Mouse (Mus musculus) embryonic facial prominence, embryonic 15.5 days (tissue): ENCODE measurements around the gene Gm30191. TPM values are rescaled to one million over a fixed set of nuclear protein-coding genes. Genes with fewer than 3 reads are reported as not detected.
"Not testable (repeated sequence)": the region's sequence is repeated elsewhere in the genome, so short reads cannot be mapped to it uniquely, and the experiment has no call there.

Source experiments
- ATAC-seq: fragments of 200-750 bp; cut with Nextera tagmentation; 2 replicates; pipeline ENCODE4 v1.8.0; 2017; ENCODE audit warnings: low read depth, moderate TSS enrichment; ENCODE audit not compliant: insufficient number of reproducible peaks, low FRiP score, low TSS enrichment
- H3K27ac ChIP-seq: fragments of 300-500 bp; sonication (generic); replicated peaks from 2 replicates; pipeline ENCODE4 v1.5.1; 2015; ENCODE audit warnings: mild to moderate bottlenecking, inconsistent platforms
- H3K27me3 ChIP-seq: fragments of 300-500 bp; sonication (generic); 2 replicates; pipeline ENCODE4 v1.6.1; 2015; ENCODE audit warnings: inconsistent platforms
- H3K36me3 ChIP-seq: fragments of 300-500 bp; sonication (generic); 2 replicates; pipeline ENCODE4 v1.6.1; 2015; ENCODE audit warnings: mild to moderate bottlenecking, inconsistent platforms
- H3K4me1 ChIP-seq: fragments of 300-500 bp; sonication (generic); 2 replicates; pipeline ENCODE4 v1.6.1; 2015; ENCODE audit warnings: inconsistent platforms
- H3K4me2 ChIP-seq: fragments of 300-500 bp; sonication (generic); replicated peaks from 2 replicates; pipeline ENCODE4 v1.6.1; 2015; ENCODE audit warnings: mild to moderate bottlenecking, inconsistent platforms
- H3K4me3 ChIP-seq: fragments of 300-500 bp; sonication (generic); replicated peaks from 2 replicates; pipeline ENCODE4 v1.5.1; 2015; ENCODE audit warnings: mild to moderate bottlenecking, inconsistent platforms
- H3K9ac ChIP-seq: fragments of 300-500 bp; sonication (generic); 2 replicates; pipeline ENCODE4 v1.6.1; 2015; ENCODE audit warnings: inconsistent platforms
- H3K9me3 ChIP-seq: fragments of 300-500 bp; sonication (generic); replicated peaks from 2 replicates; pipeline ENCODE4 v1.6.1; 2016; ENCODE audit warnings: inconsistent platforms
- WGBS: fragments of 180-500 bp; shearing (Covaris S2); methylation state at CpG from one replicate; pipeline ENCODE4 v1.1.7; 2015; 5-methylcytosine and 5-hydroxymethylcytosine counted together
- polyA plus RNA-seq: library from polyadenylated mRNA; unstranded; fragments of >200 nt; fragmentation: Nextera tagmentation; extraction: Ambion mirVana; gene quantifications from 2 replicates; pipeline ENCODE4 v1.2.1, GENCODE M21; 2015

Gene Gm30191
- polyA plus RNA-seq, 1 experiment from 2014 or later = not detected

DNA sequence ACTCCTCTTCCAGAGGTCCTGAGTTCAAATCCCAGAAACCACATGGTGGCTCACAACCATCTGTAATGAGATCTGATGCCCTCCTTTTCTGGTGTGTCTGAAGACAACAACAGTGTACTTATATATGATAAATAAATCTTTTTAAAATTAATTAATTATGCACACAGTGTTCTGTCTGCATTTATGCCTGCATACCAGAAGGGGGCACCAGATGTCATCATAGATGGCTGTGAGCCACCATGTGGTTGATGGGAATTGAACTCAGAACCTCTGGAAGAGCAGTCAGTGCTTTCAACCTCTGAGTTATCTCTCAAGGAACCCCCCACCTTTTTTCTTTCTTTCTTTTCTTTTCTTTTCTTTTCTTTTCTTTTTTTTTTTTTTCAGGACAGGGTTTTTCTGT lies 22.9 kb downstream of the Gm30191 start:
- H3K4me3 ChIP-seq, H3K27ac ChIP-seq, H3K36me3 ChIP-seq, H3K4me2 ChIP-seq, H3K9me3 ChIP-seq, ATAC-seq, H3K27me3 ChIP-seq, H3K4me1 ChIP-seq, H3K9ac ChIP-seq: not testable (repeated sequence)

DNA sequence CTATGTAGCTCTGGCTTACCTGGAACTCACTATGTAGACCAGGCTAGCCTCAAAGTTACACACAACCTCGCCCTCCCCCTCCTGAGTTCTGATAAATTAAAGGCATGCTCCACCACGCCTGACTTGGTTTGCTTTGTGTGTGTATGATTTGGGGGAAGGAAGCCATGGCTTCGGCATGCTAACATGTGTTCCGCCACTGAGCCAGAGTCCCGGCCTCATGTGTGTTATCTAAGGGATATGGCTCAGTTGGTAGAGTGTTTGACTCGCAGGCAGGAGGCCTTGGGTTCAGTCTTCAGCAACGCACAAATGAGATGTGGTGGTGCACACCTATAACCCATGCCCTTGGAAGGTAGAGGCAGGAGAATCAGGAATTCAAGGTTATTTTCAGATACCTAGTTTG lies 25.2 kb downstream of the Gm30191 start:
- Histone ChIP-seq H3K9ac (no peak overlapping the region), H3K27me3 (no peaks in the 10 kb centered on the region), H3K4me1 (peaks cover 6% of the 10 kb centered on the region; the same call in 1 of the 2 replicates), H3K27ac (no peak overlapping the region), H3K9me3 (no peaks in the 10 kb centered on the region), H3K4me2 (no peak overlapping the region), H3K4me3 (no peak overlapping the region), H3K36me3 (peaks cover 5% of the 10 kb centered on the region)
- 82% methylated on average over 7 of the region's 7 CpGs for WGBS
- ATAC-seq = no peak

GRCm38 (mm10) chr4:134272731-134273416 lies 26.1 kb downstream of the Gm30191 start:
- Histone ChIP-seq H3K4me1 (peaks cover 6% of the 10 kb centered on the region; the same call in 1 of the 2 replicates), H3K4me3 (peak overlapping the region; percentile 26), H3K4me2 (peak overlapping the region; percentile 42), H3K9me3 (no peaks in the 10 kb centered on the region), H3K36me3 (peaks cover 13% of the 10 kb centered on the region), H3K27ac (no peak overlapping the region), H3K27me3 (no peaks in the 10 kb centered on the region), H3K9ac (0 out of 2 replicates have a peak overlapping the region, but pooled peaks have one; percentile 3)
- ATAC-seq = no peak
- 20% methylated on average over 12 of the region's 13 CpGs for WGBS

DNA sequence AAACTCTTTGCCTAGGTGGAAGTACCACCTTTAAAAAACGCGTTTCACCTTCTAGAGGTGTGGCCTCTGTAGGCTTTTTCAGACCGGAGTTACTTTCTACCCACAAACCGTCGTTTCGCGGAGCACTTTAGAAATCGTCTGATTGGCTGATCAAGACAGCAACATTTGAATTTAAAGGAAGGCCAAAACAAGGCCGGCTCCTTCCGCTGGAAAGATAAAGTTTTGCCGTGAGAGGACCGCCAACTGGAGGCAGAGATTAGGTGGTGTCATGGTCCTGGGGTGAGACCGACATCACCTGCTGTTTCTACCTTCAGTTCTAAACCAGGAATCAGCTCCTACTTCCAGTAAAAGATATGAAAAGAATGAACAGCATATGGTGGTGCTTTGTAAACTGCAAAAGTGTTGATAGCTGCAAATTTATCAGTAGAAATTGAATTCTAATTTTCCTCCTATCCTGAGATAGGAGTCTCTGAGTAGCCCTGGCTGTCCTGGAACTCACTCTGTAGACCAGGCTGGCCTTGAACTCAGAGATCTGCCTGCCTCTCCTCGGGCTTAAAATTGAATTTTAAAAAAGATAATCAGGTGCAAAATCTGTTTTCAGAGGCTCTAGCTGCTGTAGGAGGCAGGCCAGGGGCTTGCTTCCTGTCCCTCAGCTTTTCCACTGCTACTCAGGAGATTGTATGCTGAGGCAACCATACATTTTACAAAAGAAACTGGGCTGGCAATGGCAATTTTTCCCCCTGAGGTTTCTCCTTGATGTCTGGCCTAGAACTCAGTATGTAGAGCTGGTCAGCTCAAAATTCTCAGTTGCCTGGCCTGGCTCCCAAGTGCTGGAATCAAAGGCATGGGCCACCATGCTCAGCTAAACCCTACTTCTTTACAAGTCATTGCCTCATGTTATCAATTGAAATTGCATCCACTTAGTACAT lies 26.9 kb downstream of the Gm30191 start:
- no peak overlapping the region for H3K9ac ChIP-seq
- no peaks in the 10 kb centered on the region for H3K9me3 ChIP-seq
- H3K4me1 ChIP-seq = peaks cover 6% of the 10 kb centered on the region; the same call in 1 of the 2 replicates
- H3K27ac ChIP-seq = peak overlapping the region; percentile 14
- WGBS = 4% methylated on average over 14 of the region's 14 CpGs
- no peaks in the 10 kb centered on the region for H3K27me3 ChIP-seq
- ATAC-seq = 0 out of 2 replicates have a peak, but pooled peaks have one; percentile 39
- H3K4me3 ChIP-seq = peak overlapping the region; percentile 26
- H3K36me3 ChIP-seq = peaks cover 19% of the 10 kb centered on the region
- peak overlapping the region; percentile 42 for H3K4me2 ChIP-seq

- Histone ChIP-seq H3K4me2 (no peak overlapping the region), H3K27me3 (no peaks in the 10 kb centered on the region), H3K4me3 (no peak overlapping the region), H3K4me1 (peaks cover 22% of the 10 kb centered on the region), H3K27ac (no peak overlapping the region), H3K9me3 (no peaks in the 10 kb centered on the region), H3K9ac (no peak overlapping the region), H3K36me3 (peaks cover 36% of the 10 kb centered on the region)
- WGBS = 87% methylated on average over 2 of the region's 2 CpGs
- ATAC-seq = no peak
These were observed 38.2 kb downstream of the Gm30191 start for GRCm38 (mm10) chr4:134284942-134285341.

- Histone ChIP-seq H3K27ac (peak overlapping the region; percentile 74), H3K36me3 (peaks cover 27% of the 10 kb centered on the region), H3K4me1 (peaks cover 22% of the 10 kb centered on the region), H3K9ac (peak overlapping the region; percentile 99), H3K4me2 (peak overlapping the region; percentile 95), H3K27me3 (no peaks in the 10 kb centered on the region), H3K9me3 (no peaks in the 10 kb centered on the region), H3K4me3 (peak overlapping the region; percentile 100)
- peak; percentile 12 for ATAC-seq
- WGBS = 2% methylated on average over 59 of the region's 59 CpGs
These were observed 39.8 kb downstream of the Gm30191 start for GRCm38 (mm10) chr4:134286226-134287167.

- WGBS = under 1% methylated on average over 59 of the region's 59 CpGs
- Histone ChIP-seq H3K4me3 (peak overlapping the region; percentile 100), H3K9me3 (no peaks in the 10 kb centered on the region), H3K27me3 (no peaks in the 10 kb centered on the region), H3K9ac (peak overlapping the region; percentile 99), H3K27ac (peak overlapping the region; percentile 100), H3K4me2 (peak overlapping the region; percentile 95), H3K36me3 (peaks cover 21% of the 10 kb centered on the region), H3K4me1 (peaks cover 25% of the 10 kb centered on the region)
- peak; percentile 95 for ATAC-seq
These were observed 40.4 kb downstream of the Gm30191 start for GRCm38 (mm10) chr4:134287168-134287564.

DNA sequence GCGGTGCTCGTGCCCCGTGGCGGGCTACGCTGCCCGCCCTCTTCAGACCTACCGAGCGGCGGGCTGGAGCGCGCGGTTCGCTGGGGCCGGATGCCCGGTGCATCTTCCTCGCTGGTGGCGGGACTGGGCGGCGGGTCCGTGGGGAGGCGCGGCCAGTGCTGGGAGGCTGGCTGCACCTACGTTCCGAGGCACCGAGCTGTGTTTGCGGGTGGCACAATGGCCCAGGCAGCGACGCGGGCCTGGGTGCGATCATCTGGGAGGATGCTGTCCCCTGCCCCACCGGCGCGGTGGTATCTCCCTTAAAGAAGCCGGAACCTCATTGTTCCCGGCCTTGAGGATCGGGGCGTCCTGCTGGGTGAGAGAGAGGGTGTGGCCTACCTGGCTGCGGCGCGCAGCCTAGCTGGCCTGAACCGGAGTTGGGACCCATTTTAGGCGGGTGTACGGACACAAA lies 40.9 kb downstream of the Gm30191 start, which contains the start of gene Pdik1l:
Gene Pdik1l, minus strand, starts transcription at position 321 of the 451 bp plus-strand sequence.
- peaks cover 18% of the 10 kb centered on the region; the same call in 1 of the 2 replicates for H3K36me3 ChIP-seq
- peak; percentile 80 for ATAC-seq
- WGBS = under 1% methylated on average over 42 of the region's 43 CpGs
- H3K9me3 ChIP-seq = no peaks in the 10 kb centered on the region
- H3K4me1 ChIP-seq = peaks cover 25% of the 10 kb centered on the region
- H3K4me2 ChIP-seq = peak within 1 kb of the TSS; percentile 95
- H3K9ac ChIP-seq = peak within 1 kb of the TSS; percentile 99
- no peaks in the 10 kb centered on the region for H3K27me3 ChIP-seq
- H3K27ac ChIP-seq = peak within 1 kb of the TSS; percentile 100
- H3K4me3 ChIP-seq = peak within 1 kb of the TSS; percentile 100

DNA sequence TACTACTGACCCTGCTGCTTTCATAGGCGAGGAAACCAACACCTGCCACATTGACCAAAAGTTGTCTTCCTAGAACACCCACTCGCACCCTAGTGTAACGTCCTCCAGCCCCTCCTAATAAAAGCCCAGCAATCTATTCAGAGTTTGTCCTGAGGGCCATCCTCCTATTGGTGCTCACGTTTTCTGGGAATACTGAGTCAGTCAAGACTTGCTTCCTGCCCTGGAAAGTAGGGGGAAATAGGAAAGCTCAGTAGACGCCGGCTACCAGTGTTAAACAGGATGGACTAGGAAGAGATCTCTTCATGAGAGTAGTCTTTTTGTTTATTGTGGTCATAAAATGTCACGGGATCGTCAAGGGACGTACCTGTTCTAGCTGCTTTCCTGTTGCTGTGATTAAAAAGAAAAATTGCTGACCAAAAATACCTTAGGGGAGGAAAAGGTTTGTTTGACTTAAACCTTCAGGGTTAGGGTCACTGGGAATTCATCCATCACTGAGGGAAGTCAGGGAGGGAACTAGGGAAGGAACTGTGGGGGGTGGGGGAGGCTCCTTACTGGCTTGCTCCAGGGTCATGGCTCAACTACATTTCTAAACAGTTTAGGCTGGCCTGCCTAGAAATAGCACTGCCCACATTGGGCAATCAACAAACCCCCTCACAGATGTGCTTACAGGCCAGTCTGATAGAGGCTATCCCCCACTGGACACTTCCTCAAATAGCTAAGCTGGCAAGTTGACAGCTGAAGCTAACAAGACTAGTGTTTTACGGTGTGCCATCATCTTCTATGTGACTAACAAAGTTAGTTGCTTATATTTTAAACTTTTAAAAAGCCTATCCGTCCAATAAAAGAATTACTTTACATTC lies 41.9 kb downstream of the Gm30191 start:
- Histone ChIP-seq H3K9me3 (no peaks in the 10 kb centered on the region), H3K36me3 (peaks cover 8% of the 10 kb centered on the region; the same call in 1 of the 2 replicates), H3K27me3 (peaks cover 8% of the 10 kb centered on the region; the same call in 1 of the 2 replicates), H3K4me1 (peaks cover 25% of the 10 kb centered on the region), H3K9ac (peak overlapping the region; percentile 94), H3K4me3 (peak overlapping the region; percentile 100), H3K27ac (peak overlapping the region; percentile 100; the same call in 1 of the 2 replicates), H3K4me2 (peak overlapping the region; percentile 95)
- no peak for ATAC-seq
- 39% methylated on average over 11 of the region's 11 CpGs for WGBS

DNA sequence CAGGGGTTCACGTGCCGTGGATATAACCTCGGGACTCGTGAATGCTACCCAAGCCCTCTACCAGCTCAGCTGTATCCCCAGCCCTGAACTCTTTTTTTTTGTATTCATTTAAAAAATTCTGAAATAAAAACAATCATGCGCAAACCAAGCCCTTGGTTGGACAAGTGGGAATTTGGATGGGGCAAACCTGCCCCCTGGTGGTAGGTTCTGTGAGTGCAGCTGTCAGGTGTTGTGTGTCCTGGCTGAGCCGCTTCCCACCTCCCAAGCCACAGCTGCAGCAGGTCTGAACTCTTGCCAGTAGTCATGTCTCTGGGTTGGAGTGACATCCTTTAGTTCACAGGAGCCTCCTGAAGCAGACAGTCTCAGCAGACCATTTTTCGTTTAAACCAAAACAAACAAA lies 45.3 kb downstream of the Gm30191 start:
- Histone ChIP-seq H3K36me3 (no peaks in the 10 kb centered on the region), H3K4me3 (no peak overlapping the region), H3K27me3 (peaks cover 10% of the 10 kb centered on the region; the same call in 1 of the 2 replicates), H3K9ac (no peak overlapping the region), H3K4me2 (no peak overlapping the region), H3K4me1 (peaks cover 14% of the 10 kb centered on the region), H3K9me3 (no peaks in the 10 kb centered on the region), H3K27ac (no peak overlapping the region)
- 16% methylated on average over 7 of the region's 7 CpGs for WGBS
- no peak for ATAC-seq
